ENCODE assay signal across 20 mouse cellular contexts in genomic region chr11:33197673-33198072, GRCm38 (mm10). TPM values are rescaled to one million over a fixed set of nuclear protein-coding genes. Genes with fewer than 3 reads are reported as not detected.
DNase-seq lines count a peak whose midpoint lies in the region; ATAC-seq and TF ChIP-seq lines count a peak whose summit lies in the region.
"Had no signal": no experiment of that assay in that cellular context is flagged by ENCODE, and none has a peak within 500 bp of the region (broad histone marks: within the 10 kb centered on the region; RNA-seq: fewer than 3 reads in every experiment).

No protein-coding gene starts in this region.

- H3K27me3 ChIP-seq in midbrain, embryonic 11.5 days (ENCODE audit: control insufficient read depth, insufficient read depth, low read length) = peaks cover 89% of the 10 kb centered on the region
- peaks cover 84% of the 10 kb centered on the region for H3K27me3 ChIP-seq in midbrain, embryonic 14.5 days (ENCODE audit: control insufficient read depth, insufficient read depth, low read length)
- H3K27me3 ChIP-seq in hindbrain, postnatal 0 days (ENCODE audit: insufficient read depth, low read length) = peaks cover 77% of the 10 kb centered on the region
- H3K27me3 ChIP-seq in heart, embryonic 11.5 days (ENCODE audit: control insufficient read depth, insufficient read depth, low read length) = peaks cover 88% of the 10 kb centered on the region

- H3K4me3 ChIP-seq in midbrain, embryonic 11.5 days (ENCODE audit: low read depth, low read length) = no peak overlapping the region
- H3K4me3 ChIP-seq in midbrain, embryonic 14.5 days (replicated peaks; ENCODE audit: low read depth, low read length) = no peak overlapping the region
- 0 out of 2 replicates have a peak overlapping the region, but pooled peaks have one; percentile 6 for H3K4me3 ChIP-seq in hindbrain, postnatal 0 days (ENCODE audit: low read length)
- no peak overlapping the region for H3K4me3 ChIP-seq in heart, embryonic 11.5 days (ENCODE audit: low read depth, low read length)
- H3K4me3 ChIP-seq: heart, embryonic 15.5 days; kidney, embryonic 15.5 days had no signal

- H3K4me1 ChIP-seq in midbrain, embryonic 11.5 days (ENCODE audit: control insufficient read depth, insufficient read depth, low read length) = peaks cover 22% of the 10 kb centered on the region
- 0 out of 2 replicates have a peak, but pooled peaks cover 12% of the 10 kb centered on the region for H3K4me1 ChIP-seq in midbrain, embryonic 14.5 days (ENCODE audit: control insufficient read depth, insufficient read depth, low read length)
- H3K4me1 ChIP-seq in hindbrain, postnatal 0 days (ENCODE audit: insufficient read depth, low read length) = no peaks in the 10 kb centered on the region
- H3K4me1 ChIP-seq in heart, embryonic 11.5 days (ENCODE audit: control insufficient read depth, insufficient read depth, low read length) = peaks cover 12% of the 10 kb centered on the region

- no peak overlapping the region for H3K27ac ChIP-seq in midbrain, embryonic 11.5 days (ENCODE audit: low read depth, low read length)
- H3K27ac ChIP-seq in midbrain, embryonic 14.5 days (replicated peaks; ENCODE audit: low read depth, low read length) = no peak overlapping the region
- peak overlapping the region; percentile 48; the same call in 1 of the 2 replicates for H3K27ac ChIP-seq in hindbrain, postnatal 0 days
- no peak overlapping the region for H3K27ac ChIP-seq in heart, embryonic 11.5 days (ENCODE audit: low read depth, low read length)
- H3K27ac ChIP-seq: heart, embryonic 15.5 days; kidney, embryonic 15.5 days; macrophage; stomach, postnatal 0 days had no signal

- no peak for TF ChIP-seq CTCF in hindbrain, postnatal 0 days (IDR thresholded peaks at IDR 0.05; ENCODE audit: low read depth)

- 11% methylated on average over 15 of the region's 15 CpGs for WGBS in midbrain, embryonic 11.5 days
- 20% methylated on average over 15 of the region's 15 CpGs for WGBS in midbrain, embryonic 14.5 days
- WGBS in hindbrain, postnatal 0 days = 12% methylated on average over 15 of the region's 15 CpGs
- 19% methylated on average over 15 of the region's 15 CpGs for WGBS in heart, embryonic 11.5 days (ENCODE audit: insufficient replicate concordance)

- H3K36me3 ChIP-seq in midbrain, embryonic 11.5 days (ENCODE audit: control insufficient read depth, insufficient read depth, low read length) = no peaks in the 10 kb centered on the region
- no peaks in the 10 kb centered on the region for H3K36me3 ChIP-seq in midbrain, embryonic 14.5 days (ENCODE audit: control insufficient read depth, insufficient read depth, low read length)
- no peaks in the 10 kb centered on the region for H3K36me3 ChIP-seq in hindbrain, postnatal 0 days (ENCODE audit: insufficient read depth, low read length)
- no peaks in the 10 kb centered on the region for H3K36me3 ChIP-seq in heart, embryonic 11.5 days (ENCODE audit: control insufficient read depth, insufficient read depth, low read length)
- H3K36me3 ChIP-seq: heart, embryonic 15.5 days; kidney, embryonic 15.5 days had no signal

- H3K4me2 ChIP-seq in midbrain, embryonic 11.5 days = no peak overlapping the region
- no peak overlapping the region for H3K4me2 ChIP-seq in midbrain, embryonic 14.5 days (ENCODE audit: low read length)
- no peak overlapping the region for H3K4me2 ChIP-seq in hindbrain, postnatal 0 days (ENCODE audit: low read depth, low read length)
- no peak overlapping the region for H3K4me2 ChIP-seq in heart, embryonic 11.5 days
- H3K4me2 ChIP-seq: heart, embryonic 15.5 days; kidney, embryonic 15.5 days had no signal

- peak; percentile 62 for DNase-seq in cerebellum, adult 11-12 months
- no peak for DNase-seq in cerebellum, postnatal 4 days (ENCODE audit: low spot score in 2 of 2)
- peak; percentile 95 for DNase-seq in midbrain, embryonic 11.5 days (ENCODE audit: low spot score, missing footprints)
- no peak for DNase-seq in midbrain, embryonic 14.5 days
- DNase-seq in hindbrain, postnatal 0 days (ENCODE audit: low spot score) = no peak
- no peak for DNase-seq in frontal cortex, postnatal 10 days (ENCODE audit: low spot score in 2 of 2)
- DNase-seq: adrenal gland, postnatal 10 days; lung, adult 18-20 months; right cerebral cortex, adult 18-20 months; thymus, postnatal 4 days had no signal

- no peak overlapping the region for H3K9ac ChIP-seq in midbrain, embryonic 11.5 days (ENCODE audit: low read length)
- no peak overlapping the region for H3K9ac ChIP-seq in midbrain, embryonic 14.5 days (replicated peaks; ENCODE audit: low read length)
- no peak overlapping the region for H3K9ac ChIP-seq in hindbrain, postnatal 0 days (replicated peaks; ENCODE audit: low read length)
- H3K9ac ChIP-seq in heart, embryonic 11.5 days (ENCODE audit: low read depth, low read length) = no peak overlapping the region
- H3K9ac ChIP-seq: heart, embryonic 15.5 days; kidney, embryonic 15.5 days had no signal

- H3K9me3 ChIP-seq in midbrain, embryonic 11.5 days (ENCODE audit: control insufficient read depth, low read length) = no peaks in the 10 kb centered on the region; the same call in 1 of the 2 replicates
- 0 out of 2 replicates have a peak, but pooled peaks cover 6% of the 10 kb centered on the region for H3K9me3 ChIP-seq in midbrain, embryonic 14.5 days (ENCODE audit: control insufficient read depth, low read length)
- H3K9me3 ChIP-seq in hindbrain, postnatal 0 days (ENCODE audit: low read length) = peaks cover 8% of the 10 kb centered on the region; the same call in 1 of the 2 replicates
- peaks cover 3% of the 10 kb centered on the region; the same call in 1 of the 2 replicates for H3K9me3 ChIP-seq in heart, embryonic 11.5 days (replicated peaks; ENCODE audit: control insufficient read depth, low read length)
- H3K9me3 ChIP-seq: heart, embryonic 15.5 days had no signal

- no peak for ATAC-seq in midbrain, embryonic 11.5 days (ENCODE audit: low FRiP score)
- no peak for ATAC-seq in midbrain, embryonic 14.5 days (ENCODE audit: low FRiP score, low TSS enrichment)
- no peak for ATAC-seq in hindbrain, postnatal 0 days
- ATAC-seq in megakaryocyte, adult 5-6 weeks (ENCODE audit: poor library complexity, severe bottlenecking) = no peak
- ATAC-seq in heart, embryonic 11.5 days (replicated peaks; ENCODE audit: insufficient number of reproducible peaks, low FRiP score, low TSS enrichment) = no peak
- ATAC-seq: inflammation-experienced regulatory T-cells, adult 6 months had no signal

RNA-seq across cellular contexts. Expression of gene Tlx3, which starts 5.7 kb away (rescaled TPM):
- polyA plus RNA-seq in midbrain, embryonic 11.5 days (2014; fragmentation: Nextera tagmentation; extraction: Ambion mirVana) = 1.9 and 2.9 TPM in 2 replicates
- 3.3 and 6.2 TPM in 2 replicates for polyA plus RNA-seq in midbrain, embryonic 14.5 days (2014; fragmentation: Nextera tagmentation; extraction: Ambion mirVana)
- 39.4 and 39.6 TPM in 2 replicates for total RNA-seq in hindbrain, postnatal 0 days (2014; rRNA removed)
- polyA plus RNA-seq in hindbrain, postnatal 0 days (2015; fragmentation: Nextera tagmentation; extraction: Ambion mirVana) = 11.3 and 14.5 TPM in 2 replicates
- not detected in 2 replicates for total RNA-seq in megakaryocyte, adult 5-6 weeks (2015)
- total RNA-seq in megakaryocyte, adult 5-6 weeks (2017) = not detected in 2 replicates
- polyA plus RNA-seq in heart, embryonic 11.5 days (2014; fragmentation: Nextera tagmentation; extraction: Ambion mirVana) = not detected in 2 replicates
- total RNA-seq: CH12.LX; gastrocnemius, postnatal 4 days had no signal
- polyA plus RNA-seq: inflammation-experienced regulatory T-cells, adult 6 months; macrophage; spleen, adult 2 months; stomach, postnatal 0 days had no signal

RNA-seq across cellular contexts. Expression of gene Npm1, which starts 34.7 kb away (rescaled TPM):
- polyA plus RNA-seq in midbrain, embryonic 11.5 days (2014; fragmentation: Nextera tagmentation; extraction: Ambion mirVana) = 1,003 and 1,036 TPM in 2 replicates
- polyA plus RNA-seq in midbrain, embryonic 14.5 days (2014; fragmentation: Nextera tagmentation; extraction: Ambion mirVana) = 485 and 506 TPM in 2 replicates
- 143 and 182 TPM in 2 replicates for total RNA-seq in hindbrain, postnatal 0 days (2014; rRNA removed)
- 395 and 396 TPM in 2 replicates for polyA plus RNA-seq in hindbrain, postnatal 0 days (2015; fragmentation: Nextera tagmentation; extraction: Ambion mirVana)
- total RNA-seq in megakaryocyte, adult 5-6 weeks (2015) = 717 and 796 TPM in 2 replicates
- 1,083 and 1,097 TPM in 2 replicates for total RNA-seq in megakaryocyte, adult 5-6 weeks (2017)
- 632 and 689 TPM in 2 replicates for polyA plus RNA-seq in heart, embryonic 11.5 days (2014; fragmentation: Nextera tagmentation; extraction: Ambion mirVana)

RNA-seq across cellular contexts. Expression of gene Fgf18, which starts 50.5 kb away (rescaled TPM):
- polyA plus RNA-seq in midbrain, embryonic 11.5 days (2014; fragmentation: Nextera tagmentation; extraction: Ambion mirVana) = 3.9 and 5.2 TPM in 2 replicates
- 4.7 and 5.5 TPM in 2 replicates for polyA plus RNA-seq in midbrain, embryonic 14.5 days (2014; fragmentation: Nextera tagmentation; extraction: Ambion mirVana)
- 6.3 and 10.1 TPM in 2 replicates for total RNA-seq in hindbrain, postnatal 0 days (2014; rRNA removed)
- 10.0 and 10.3 TPM in 2 replicates for polyA plus RNA-seq in hindbrain, postnatal 0 days (2015; fragmentation: Nextera tagmentation; extraction: Ambion mirVana)
- not detected in 2 replicates for total RNA-seq in megakaryocyte, adult 5-6 weeks (2015)
- total RNA-seq in megakaryocyte, adult 5-6 weeks (2017) = not detected in 2 replicates
- polyA plus RNA-seq in heart, embryonic 11.5 days (2014; fragmentation: Nextera tagmentation; extraction: Ambion mirVana) = 1.8 and 2.5 TPM in 2 replicates
- total RNA-seq: CH12.LX had no signal
- polyA plus RNA-seq: inflammation-experienced regulatory T-cells, adult 6 months; macrophage had no signal

Comparison
In these comparisons a context has a peak if more than half of its experiments do, and no peak if none do; other contexts are left out.
1. DNase-seq: peak in cerebellum, adult 11-12 months (single experiment) and midbrain, embryonic 11.5 days (single experiment); none in cerebellum, postnatal 4 days (0 of 2), midbrain, embryonic 14.5 days (single experiment), hindbrain, postnatal 0 days (single experiment) and frontal cortex, postnatal 10 days (0 of 2).